Mouse (Mus musculus) heart, embryonic 12.5 days (tissue): ENCODE results near the gene Wfdc16. TPM values are rescaled to one million over a fixed set of nuclear protein-coding genes. Genes with fewer than 3 reads are reported as not detected.
A peak's percentile ranks its signal among the peaks of the same experiment; 100 is the strongest.

Source experiments
- ATAC-seq: fragments of 200-750 bp; cut with Nextera tagmentation; 2 replicates; pipeline ENCODE4 v1.8.0; 2017; ENCODE audit warnings: moderate TSS enrichment, moderate library complexity; ENCODE audit not compliant: insufficient number of reproducible peaks, low FRiP score
- H3K27ac ChIP-seq: fragments of 300-500 bp; sonication (generic); 2 replicates; pipeline ENCODE4 v1.5.1; 2016; ENCODE audit warnings: mild to moderate bottlenecking, moderate library complexity; ENCODE audit not compliant: poor library complexity, severe bottlenecking
- H3K27me3 ChIP-seq: fragments of 300-500 bp; sonication (generic); replicated peaks from 2 replicates; pipeline ENCODE4 v1.6.1; 2016; ENCODE audit warnings: mild to moderate bottlenecking, moderate library complexity
- H3K36me3 ChIP-seq: fragments of 300-500 bp; sonication (generic); 2 replicates; pipeline ENCODE4 v1.6.1; 2016; ENCODE audit warnings: mild to moderate bottlenecking, moderate library complexity
- H3K4me1 ChIP-seq: fragments of 300-500 bp; sonication (generic); replicated peaks from 2 replicates; pipeline ENCODE4 v1.6.1; 2016; ENCODE audit warnings: mild to moderate bottlenecking
- H3K4me2 ChIP-seq: fragments of 300-500 bp; sonication (generic); 2 replicates; pipeline ENCODE4 v1.6.1; 2016; ENCODE audit warnings: mild to moderate bottlenecking, moderate library complexity
- H3K4me3 ChIP-seq: fragments of 300-500 bp; sonication (generic); 2 replicates; pipeline ENCODE4 v1.5.1; 2016; ENCODE audit warnings: mild to moderate bottlenecking
- H3K9ac ChIP-seq: fragments of 300-500 bp; sonication (generic); 2 replicates; pipeline ENCODE4 v1.6.1; 2016; ENCODE audit warnings: mild to moderate bottlenecking, moderate library complexity
- H3K9me3 ChIP-seq: fragments of 300-500 bp; sonication (generic); replicated peaks from 2 replicates; pipeline ENCODE4 v1.6.1; 2016; ENCODE audit warnings: mild to moderate bottlenecking, moderate library complexity
- WGBS: fragments of 180-500 bp; shearing (Covaris S2); methylation state at CpG from one replicate; pipeline ENCODE4 v1.1.7; 2016; 5-methylcytosine and 5-hydroxymethylcytosine counted together
- polyA plus RNA-seq: library from polyadenylated mRNA; unstranded; fragments of >200 nt; fragmentation: Nextera tagmentation; extraction: Ambion mirVana; gene quantifications from 2 replicates; pipeline ENCODE4 v1.2.1, GENCODE M21; 2016

Gene Wfdc16
- not detected in 2 replicates for polyA plus RNA-seq

DNA sequence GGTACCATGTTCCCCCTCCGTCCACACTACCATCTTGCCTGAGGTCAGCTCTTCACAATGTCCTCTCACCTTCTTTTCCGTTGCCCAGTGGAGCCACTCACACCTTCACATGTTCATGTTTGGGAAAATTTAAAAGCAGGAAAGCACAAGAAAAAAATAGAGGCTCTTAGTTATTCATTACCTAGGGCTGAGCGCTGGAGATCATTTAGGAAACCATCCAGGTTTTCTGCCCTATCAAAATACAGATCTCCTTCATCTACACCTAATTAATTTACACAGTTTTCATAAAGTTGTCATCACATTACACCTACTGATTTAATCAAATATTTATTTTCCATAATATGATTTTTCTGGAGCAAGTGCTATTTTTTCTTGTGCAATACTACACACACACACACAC, at the start of gene Wfdc16:
Gene Wfdc16, minus strand, starts transcription at position 101 of the 400 bp plus-strand sequence.
- H3K9ac ChIP-seq = no peak within 1 kb of the TSS

GRCm38 (mm10) chr2:164684807-164685206, 46.2 kb upstream of the Wfdc16 start, which contains the start of gene Wfdc13:
TSS of gene Wfdc13 (plus strand) at chr2:164685107.
- Histone ChIP-seq H3K9ac (no peak within 1 kb of the TSS), H3K9me3 (no peaks in the 10 kb centered on the region), H3K36me3 (no peaks in the 10 kb centered on the region), H3K4me1 (no peaks in the 10 kb centered on the region), H3K4me2 (no peak within 1 kb of the TSS), H3K4me3 (no peak within 1 kb of the TSS), H3K27ac (no peak within 1 kb of the TSS), H3K27me3 (no peaks in the 10 kb centered on the region)
- WGBS = 73% methylated on average over 3 of the region's 3 CpGs
- no peak for ATAC-seq

More for the DNA sequence above, at the start of gene Wfdc16:
- Histone ChIP-seq H3K4me1 (no peaks in the 10 kb centered on the region), H3K36me3 (no peaks in the 10 kb centered on the region), H3K27me3 (no peaks in the 10 kb centered on the region), H3K4me2 (no peak within 1 kb of the TSS), H3K27ac (no peak within 1 kb of the TSS), H3K9me3 (peaks cover 6% of the 10 kb centered on the region), H3K4me3 (no peak within 1 kb of the TSS)
- 83% methylated on average over 3 of the region's 3 CpGs for WGBS
- no peak for ATAC-seq

- Histone ChIP-seq H3K9me3 (peaks cover 4% of the 10 kb centered on the region; the same call in 1 of the 2 replicates), H3K4me2 (no peak overlapping the region), H3K4me3 (no peak overlapping the region), H3K4me1 (no peaks in the 10 kb centered on the region), H3K9ac (no peak overlapping the region), H3K27me3 (peaks cover 5% of the 10 kb centered on the region; the same call in 1 of the 2 replicates), H3K27ac (no peak overlapping the region), H3K36me3 (no peaks in the 10 kb centered on the region)
- 60% methylated on average over 3 of the region's 3 CpGs for WGBS
- ATAC-seq = no peak
Observed at GRCm38 (mm10) chr2:164679906-164680305, 41.3 kb upstream of the Wfdc16 start.

DNA sequence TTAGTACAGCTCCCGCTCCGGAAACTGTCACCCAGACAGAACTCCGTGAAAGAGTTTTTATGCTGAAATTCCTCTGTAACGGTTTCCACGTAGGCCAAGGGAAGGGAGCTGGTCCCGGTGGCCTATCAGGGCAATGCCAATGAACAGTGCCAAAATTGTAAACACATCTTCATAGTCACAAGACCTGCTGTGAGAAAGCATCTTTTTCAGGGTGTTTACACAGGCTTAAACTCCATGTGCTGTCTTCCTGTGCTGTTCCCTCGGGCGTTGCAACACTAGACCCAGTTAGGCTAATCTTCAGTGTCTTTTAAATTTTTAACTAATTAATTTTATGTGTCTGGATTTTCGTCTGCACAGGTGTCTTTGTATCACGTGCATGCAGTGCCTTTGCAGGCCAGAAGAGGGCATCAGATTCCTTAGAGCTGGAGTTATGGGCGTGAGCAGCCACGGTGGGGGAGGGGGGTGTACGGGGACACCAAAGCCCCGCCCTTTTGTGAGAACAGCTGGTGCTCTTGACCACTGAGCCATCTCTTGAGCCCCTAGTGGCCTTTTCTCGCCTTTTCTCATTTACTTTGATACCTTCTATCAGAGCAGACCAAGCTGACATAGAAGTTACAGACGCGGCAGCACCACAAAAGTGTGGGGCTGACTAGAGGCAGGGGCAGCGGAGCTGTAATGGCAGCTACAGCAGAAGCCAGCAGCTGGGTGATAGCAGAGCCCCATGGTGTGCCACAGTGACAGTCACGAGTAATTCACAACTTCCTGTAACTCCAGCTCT, 40.4 kb upstream of the Wfdc16 start:
- H3K4me2 ChIP-seq = peak overlapping the region; percentile 62
- peaks cover 5% of the 10 kb centered on the region; the same call in 1 of the 2 replicates for H3K27me3 ChIP-seq
- peaks cover 4% of the 10 kb centered on the region; the same call in 1 of the 2 replicates for H3K9me3 ChIP-seq
- H3K9ac ChIP-seq = no peak overlapping the region
- 19% methylated on average over 19 of the region's 19 CpGs for WGBS
- no peaks in the 10 kb centered on the region for H3K4me1 ChIP-seq
- H3K27ac ChIP-seq = no peak overlapping the region
- H3K36me3 ChIP-seq = no peaks in the 10 kb centered on the region
- peak overlapping the region; percentile 30 for H3K4me3 ChIP-seq
- peak; percentile 51; the same call in 1 of the 2 replicates for ATAC-seq

DNA sequence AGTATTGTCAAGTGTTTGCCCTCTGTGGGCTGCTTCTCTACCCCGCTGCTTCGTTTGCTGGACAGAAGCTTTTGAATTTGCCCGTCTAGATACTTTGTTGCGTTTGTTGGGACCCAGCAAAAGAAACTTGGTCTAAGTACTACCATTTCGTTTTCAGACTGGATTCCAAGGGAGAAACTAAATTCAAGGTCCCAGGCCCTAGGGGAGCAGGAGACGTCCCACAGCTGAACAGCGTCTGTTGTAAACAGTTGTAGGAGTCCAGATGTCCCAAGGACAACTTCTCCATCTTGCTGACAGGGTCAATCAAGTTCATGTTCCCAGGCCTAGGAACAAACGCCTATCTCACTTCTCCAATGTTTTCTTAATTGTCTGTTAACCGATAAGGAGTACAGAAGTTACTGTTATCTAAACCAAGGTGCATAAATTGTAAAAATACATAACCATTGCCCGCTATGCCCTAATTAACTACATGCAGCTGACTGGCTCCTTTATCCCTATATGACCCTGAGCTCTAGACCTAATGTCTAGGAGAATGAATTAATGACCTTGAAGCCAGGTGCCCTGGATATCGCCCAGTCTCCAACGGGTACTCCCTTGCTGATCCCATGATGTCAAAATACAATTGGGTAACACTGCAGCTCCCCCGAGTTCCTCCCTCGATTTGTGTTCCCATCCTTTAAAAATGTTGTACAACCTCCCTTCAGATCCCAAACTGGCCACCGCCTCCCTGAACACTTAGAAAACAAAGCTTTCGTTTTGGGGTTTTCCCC, 38.5 kb upstream of the Wfdc16 start:
- H3K4me1 ChIP-seq = no peaks in the 10 kb centered on the region
- H3K27me3 ChIP-seq = peaks cover 5% of the 10 kb centered on the region; the same call in 1 of the 2 replicates
- no peak overlapping the region for H3K27ac ChIP-seq
- no peak for ATAC-seq
- 73% methylated on average over 16 of the region's 16 CpGs for WGBS
- H3K9me3 ChIP-seq = peaks cover 4% of the 10 kb centered on the region; the same call in 1 of the 2 replicates
- no peaks in the 10 kb centered on the region for H3K36me3 ChIP-seq
- no peak overlapping the region for H3K9ac ChIP-seq
- H3K4me3 ChIP-seq = no peak overlapping the region
- no peak overlapping the region for H3K4me2 ChIP-seq

- no peak overlapping the region for H3K27ac ChIP-seq
- no peak overlapping the region for H3K4me2 ChIP-seq
- peaks cover 4% of the 10 kb centered on the region; the same call in 1 of the 2 replicates for H3K9me3 ChIP-seq
- no peak for ATAC-seq
- no peaks in the 10 kb centered on the region for H3K4me1 ChIP-seq
- WGBS = 76% methylated on average over 7 of the region's 7 CpGs
- peaks cover 5% of the 10 kb centered on the region; the same call in 1 of the 2 replicates for H3K27me3 ChIP-seq
- H3K9ac ChIP-seq = no peak overlapping the region
- no peak overlapping the region for H3K4me3 ChIP-seq
- H3K36me3 ChIP-seq = no peaks in the 10 kb centered on the region
Observed at GRCm38 (mm10) chr2:164676103-164676502, 37.5 kb upstream of the Wfdc16 start.

DNA sequence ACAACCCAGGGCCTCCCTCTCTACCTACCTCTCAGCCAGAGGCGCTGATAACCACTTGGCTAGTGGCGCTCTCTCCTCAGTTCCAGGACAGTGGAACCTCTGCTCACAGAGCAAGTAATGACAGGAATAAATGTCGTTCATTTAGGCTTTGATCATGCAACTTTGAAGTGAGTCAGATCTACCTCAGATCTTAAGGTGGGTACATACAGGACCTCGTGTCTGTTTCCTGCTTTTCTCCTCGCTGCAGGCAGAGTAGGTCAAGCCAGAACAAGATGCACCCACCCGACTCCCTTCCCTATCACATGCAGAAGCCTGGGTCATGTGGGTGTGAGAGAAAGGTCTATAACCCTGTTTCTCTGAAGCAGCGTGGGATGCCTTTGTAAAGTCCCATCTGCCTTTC, 35.4 kb upstream of the Wfdc16 start, which contains the start of gene Wfdc11:
Gene Wfdc11, minus strand, starts transcription at position 101 of the 400 bp plus-strand sequence.
- H3K4me3 ChIP-seq = no peak within 1 kb of the TSS
- H3K4me1 ChIP-seq = no peaks in the 10 kb centered on the region
- H3K9me3 ChIP-seq = peaks cover 4% of the 10 kb centered on the region; the same call in 1 of the 2 replicates
- no peak within 1 kb of the TSS for H3K9ac ChIP-seq
- H3K4me2 ChIP-seq = no peak within 1 kb of the TSS
- H3K27me3 ChIP-seq = peaks cover 8% of the 10 kb centered on the region
- H3K27ac ChIP-seq = no peak within 1 kb of the TSS
- no peaks in the 10 kb centered on the region for H3K36me3 ChIP-seq
- 65% methylated on average over 7 of the region's 7 CpGs for WGBS
- no peak for ATAC-seq

GRCm38 (mm10) chr2:164670938-164671337, 32.3 kb upstream of the Wfdc16 start:
- Histone ChIP-seq H3K4me1 (no peaks in the 10 kb centered on the region), H3K36me3 (no peaks in the 10 kb centered on the region), H3K9ac (no peak overlapping the region; the same call in 1 of the 2 replicates), H3K9me3 (peaks cover 9% of the 10 kb centered on the region; the same call in 1 of the 2 replicates), H3K27ac (no peak overlapping the region), H3K27me3 (peaks cover 3% of the 10 kb centered on the region; the same call in 1 of the 2 replicates), H3K4me2 (no peak overlapping the region), H3K4me3 (no peak overlapping the region)
- no peak for ATAC-seq
- WGBS = 33% methylated on average over 1 of the region's 1 CpGs

GRCm38 (mm10) chr2:164670261-164670660, 31.7 kb upstream of the Wfdc16 start:
- no peak overlapping the region for H3K9ac ChIP-seq
- peaks cover 3% of the 10 kb centered on the region; the same call in 1 of the 2 replicates for H3K27me3 ChIP-seq
- H3K4me1 ChIP-seq = no peaks in the 10 kb centered on the region
- H3K27ac ChIP-seq = no peak overlapping the region
- H3K4me3 ChIP-seq = no peak overlapping the region
- H3K4me2 ChIP-seq = no peak overlapping the region
- WGBS = 65% methylated on average over 5 of the region's 5 CpGs
- H3K9me3 ChIP-seq = peaks cover 7% of the 10 kb centered on the region; the same call in 1 of the 2 replicates
- no peak for ATAC-seq
- H3K36me3 ChIP-seq = no peaks in the 10 kb centered on the region

DNA sequence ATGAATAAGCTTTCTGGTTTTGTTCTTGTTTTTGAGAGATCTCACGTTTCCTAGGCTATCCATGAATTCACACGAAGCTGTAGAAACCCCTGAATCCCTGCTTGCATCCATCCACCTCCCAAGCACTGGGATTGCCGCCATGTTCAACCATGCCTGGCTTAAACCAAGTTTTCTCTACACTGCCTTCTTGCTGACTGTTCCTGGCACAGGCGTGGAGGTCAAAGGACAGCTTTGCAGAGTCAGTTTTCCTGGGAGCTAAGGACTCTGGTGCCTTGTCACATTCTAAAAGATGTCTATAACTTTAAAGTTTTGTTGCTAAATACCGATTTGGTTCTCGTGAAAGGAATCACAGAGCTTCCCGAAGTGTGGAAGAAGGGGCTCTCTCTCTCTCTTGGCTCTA, 26.3 kb upstream of the Wfdc16 start:
- no peak overlapping the region for H3K9ac ChIP-seq

GRCm38 (mm10) chr2:164656483-164656882, 17.9 kb upstream of the Wfdc16 start, which contains the start of gene Wfdc9:
TSS of gene Wfdc9 (minus strand) at chr2:164656583.
- Histone ChIP-seq H3K36me3 (no peaks in the 10 kb centered on the region), H3K27me3 (no peaks in the 10 kb centered on the region), H3K4me3 (no peak within 1 kb of the TSS), H3K4me1 (no peaks in the 10 kb centered on the region), H3K9me3 (no peaks in the 10 kb centered on the region), H3K9ac (no peak within 1 kb of the TSS), H3K27ac (no peak within 1 kb of the TSS), H3K4me2 (no peak within 1 kb of the TSS)
- WGBS = 82% methylated on average over 9 of the region's 9 CpGs
- no peak for ATAC-seq

More for the DNA sequence above, 26.3 kb upstream of the Wfdc16 start:
- WGBS = 80% methylated on average over 7 of the region's 7 CpGs
- no peak overlapping the region for H3K4me2 ChIP-seq
- no peaks in the 10 kb centered on the region for H3K27me3 ChIP-seq
- ATAC-seq = no peak
- no peak overlapping the region for H3K4me3 ChIP-seq
- H3K4me1 ChIP-seq = no peaks in the 10 kb centered on the region
- H3K36me3 ChIP-seq = no peaks in the 10 kb centered on the region
- peaks cover 7% of the 10 kb centered on the region; the same call in 1 of the 2 replicates for H3K9me3 ChIP-seq
- no peak overlapping the region for H3K27ac ChIP-seq
